Comparison of ENCODE assay signal across 13 mouse cellular contexts in genomic region chr9:118688921-118689451, GRCm38 (mm10).
DNase-seq lines count a peak whose midpoint lies in the region; ATAC-seq and TF ChIP-seq lines count a peak whose summit lies in the region.
"Had no signal": no experiment of that assay in that cellular context is flagged by ENCODE, and none has a peak within 500 bp of the region (broad histone marks: within the 10 kb centered on the region; RNA-seq: fewer than 3 reads in every experiment).

No protein-coding gene starts in this region.

- no peak overlapping the region for H3K4me3 ChIP-seq in forebrain, embryonic 14.5 days (ENCODE audit: low read depth, low read length)
- no peak overlapping the region for H3K4me3 ChIP-seq in forebrain, postnatal 0 days (ENCODE audit: low read depth, low read length)
- no peak overlapping the region for H3K4me3 ChIP-seq in midbrain, embryonic 11.5 days (ENCODE audit: low read depth, low read length)
- no peak overlapping the region for H3K4me3 ChIP-seq in midbrain, embryonic 16.5 days (ENCODE audit: low read depth, low read length)
- H3K4me3 ChIP-seq: forebrain, embryonic 13.5 days; myocyte had no signal

- H3K9me3 ChIP-seq in forebrain, embryonic 14.5 days (replicated peaks; ENCODE audit: control insufficient read depth, low read length) = no peaks in the 10 kb centered on the region
- no peaks in the 10 kb centered on the region for H3K9me3 ChIP-seq in forebrain, postnatal 0 days (ENCODE audit: low read length)
- H3K9me3 ChIP-seq in midbrain, embryonic 11.5 days (ENCODE audit: control insufficient read depth, low read length) = no peaks in the 10 kb centered on the region
- no peaks in the 10 kb centered on the region for H3K9me3 ChIP-seq in midbrain, embryonic 16.5 days (replicated peaks; ENCODE audit: control insufficient read depth, low read length, poor library complexity, severe bottlenecking)
- H3K9me3 ChIP-seq: forebrain, embryonic 13.5 days had no signal

- no peak for TF ChIP-seq CTCF in forebrain, postnatal 0 days (IDR thresholded peaks at IDR 0.05; ENCODE audit: low read depth)

- H3K27ac ChIP-seq in forebrain, embryonic 14.5 days (ENCODE audit: low read depth, low read length) = no peak overlapping the region
- H3K27ac ChIP-seq in forebrain, postnatal 0 days (ENCODE audit: low read depth, low read length) = no peak overlapping the region
- H3K27ac ChIP-seq in midbrain, embryonic 11.5 days (ENCODE audit: low read depth, low read length) = no peak overlapping the region
- no peak overlapping the region for H3K27ac ChIP-seq in midbrain, embryonic 16.5 days (ENCODE audit: low read length)
- H3K27ac ChIP-seq: forebrain, embryonic 13.5 days had no signal

- no peak overlapping the region for H3K9ac ChIP-seq in forebrain, embryonic 14.5 days (ENCODE audit: low read length)
- no peak overlapping the region for H3K9ac ChIP-seq in forebrain, postnatal 0 days
- H3K9ac ChIP-seq in midbrain, embryonic 11.5 days (ENCODE audit: low read length) = no peak overlapping the region
- no peak overlapping the region for H3K9ac ChIP-seq in midbrain, embryonic 16.5 days (ENCODE audit: low read depth, low read length)
- H3K9ac ChIP-seq: forebrain, embryonic 13.5 days had no signal

- no peaks in the 10 kb centered on the region for H3K27me3 ChIP-seq in forebrain, embryonic 14.5 days (replicated peaks; ENCODE audit: control insufficient read depth, insufficient read depth, low read length)
- H3K27me3 ChIP-seq in forebrain, postnatal 0 days (ENCODE audit: insufficient read depth, low read length) = no peaks in the 10 kb centered on the region
- no peaks in the 10 kb centered on the region for H3K27me3 ChIP-seq in midbrain, embryonic 11.5 days (ENCODE audit: control insufficient read depth, insufficient read depth, low read length)
- no peaks in the 10 kb centered on the region for H3K27me3 ChIP-seq in midbrain, embryonic 16.5 days (ENCODE audit: control insufficient read depth, insufficient read depth, low read depth, low read length)
- H3K27me3 ChIP-seq: forebrain, embryonic 13.5 days had no signal

- H3K4me2 ChIP-seq in forebrain, embryonic 14.5 days (ENCODE audit: low read length) = no peak overlapping the region
- no peak overlapping the region for H3K4me2 ChIP-seq in forebrain, postnatal 0 days (ENCODE audit: low read depth)
- H3K4me2 ChIP-seq in midbrain, embryonic 11.5 days = no peak overlapping the region
- no peak overlapping the region for H3K4me2 ChIP-seq in midbrain, embryonic 16.5 days (ENCODE audit: low read length)
- H3K4me2 ChIP-seq: forebrain, embryonic 13.5 days; heart, embryonic 11.5 days had no signal

- ATAC-seq in forebrain, embryonic 14.5 days = no peak
- no peak for ATAC-seq in forebrain, postnatal 0 days
- no peak for ATAC-seq in midbrain, embryonic 11.5 days (ENCODE audit: low FRiP score)
- ATAC-seq in midbrain, embryonic 16.5 days = no peak
- ATAC-seq: forebrain, embryonic 13.5 days had no signal

- no peaks in the 10 kb centered on the region for H3K4me1 ChIP-seq in forebrain, embryonic 14.5 days (ENCODE audit: control insufficient read depth, insufficient read depth, low read length)
- no peaks in the 10 kb centered on the region for H3K4me1 ChIP-seq in forebrain, postnatal 0 days (ENCODE audit: insufficient read depth)
- no peaks in the 10 kb centered on the region; the same call in 1 of the 2 replicates for H3K4me1 ChIP-seq in midbrain, embryonic 11.5 days (ENCODE audit: control insufficient read depth, insufficient read depth, low read length)
- no peaks in the 10 kb centered on the region for H3K4me1 ChIP-seq in midbrain, embryonic 16.5 days (ENCODE audit: control insufficient read depth, insufficient read depth, low read length)

- WGBS in forebrain, embryonic 14.5 days = 67% methylated on average over 14 of the region's 14 CpGs
- WGBS in forebrain, postnatal 0 days = 49% methylated on average over 14 of the region's 14 CpGs
- 77% methylated on average over 14 of the region's 14 CpGs for WGBS in midbrain, embryonic 11.5 days
- 71% methylated on average over 14 of the region's 14 CpGs for WGBS in midbrain, embryonic 16.5 days

- DNase-seq in forebrain, embryonic 14.5 days (ENCODE audit: low spot score) = peak; percentile 59
- DNase-seq in forebrain, postnatal 0 days = no peak
- peak; percentile 81 for DNase-seq in midbrain, embryonic 11.5 days (ENCODE audit: low spot score, missing footprints)
- peak; percentile 77 for DNase-seq in hindlimb bud, embryonic 11.5 days (ENCODE audit: extremely low spot score, low read depth, low spot score)
- DNase-seq in retina, embryonic 14.5 days (ENCODE audit: low spot score) = peak; percentile 31
- DNase-seq in frontal cortex, postnatal 10 days (ENCODE audit: low spot score in 2 of 2) = no peak
- no peak for DNase-seq in layer of hippocampus, postnatal 25 days (ENCODE audit: extremely low spot score in 1 of 2, low spot score in 1 of 2)
- DNase-seq: cerebellum, adult 9-10 months; lung, postnatal 10 days had no signal

- no peaks in the 10 kb centered on the region for H3K36me3 ChIP-seq in forebrain, embryonic 14.5 days (ENCODE audit: control insufficient read depth, insufficient read depth, low read length)
- H3K36me3 ChIP-seq in forebrain, postnatal 0 days (ENCODE audit: insufficient read depth) = no peaks in the 10 kb centered on the region
- H3K36me3 ChIP-seq in midbrain, embryonic 11.5 days (ENCODE audit: control insufficient read depth, insufficient read depth, low read length) = no peaks in the 10 kb centered on the region
- H3K36me3 ChIP-seq in midbrain, embryonic 16.5 days (ENCODE audit: control insufficient read depth, insufficient read depth, low read length) = no peaks in the 10 kb centered on the region

Comparison
In these comparisons a context has a peak if more than half of its experiments do, and no peak if none do; other contexts are left out.
1. DNase-seq: peak in forebrain, embryonic 14.5 days (single experiment), midbrain, embryonic 11.5 days (single experiment), hindlimb bud, embryonic 11.5 days (single experiment) and retina, embryonic 14.5 days (single experiment); none in forebrain, postnatal 0 days (single experiment), frontal cortex, postnatal 10 days (0 of 2) and layer of hippocampus, postnatal 25 days (0 of 2).